Mouse (Mus musculus) granulocyte monocyte progenitor cell, adult 5-6 weeks (primary cell): ENCODE data around the gene Ythdf1. TPM values are rescaled to one million over a fixed set of nuclear protein-coding genes. Genes with fewer than 3 reads are reported as not detected.

Source experiments
- ATAC-seq: replicated peaks from 2 replicates; pipeline ENCODE4 v1.8.0; 2016; ENCODE audit warnings: mild to moderate bottlenecking, moderate TSS enrichment, inconsistent platforms; ENCODE audit not compliant: poor library complexity, severe bottlenecking
- total RNA-seq, 2 experiments: library from RNA; stranded (forward) in 1 of 2; stranded (reverse) in 1 of 2; fragments of 200-712, 200-1000 nt in 1 of 2; fragments of >200 nt in 1 of 2; fragmentation: Nextera tagmentation in 1 of 2; gene quantifications; 2 replicates each; pipeline ENCODE4 v1.2.3; 2014 to 2017

Ythdf1 gene
- total RNA-seq, 2 experiments from 2014 or later = 35.8 to 63.6 TPM

DNA sequence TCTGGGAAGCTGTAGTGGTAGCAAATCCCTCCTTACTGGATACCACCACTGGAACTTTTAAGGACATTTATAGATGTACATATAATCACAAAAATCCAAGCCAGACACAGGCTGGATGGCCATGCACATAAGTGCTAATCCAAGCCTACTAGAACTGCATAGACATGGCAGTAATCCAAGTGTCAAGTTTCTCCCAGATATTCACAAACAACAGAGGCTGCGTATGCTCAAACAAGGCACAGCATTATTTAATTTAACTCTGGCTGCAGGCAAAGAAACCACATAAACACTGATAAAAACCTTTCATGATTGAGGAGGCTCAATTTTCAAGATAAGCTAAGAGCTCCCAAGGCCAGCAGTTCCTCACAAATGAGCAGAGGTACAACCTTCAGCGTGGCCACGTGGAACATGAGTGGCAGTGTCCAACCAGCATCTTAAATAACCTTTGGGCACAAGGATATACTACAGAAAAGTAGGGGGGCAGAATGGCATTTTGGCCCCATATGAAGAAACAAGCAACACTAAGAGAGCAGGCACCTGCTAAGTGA is 4.8 kb downstream of the Ythdf1 start:
- no peak for ATAC-seq

DNA sequence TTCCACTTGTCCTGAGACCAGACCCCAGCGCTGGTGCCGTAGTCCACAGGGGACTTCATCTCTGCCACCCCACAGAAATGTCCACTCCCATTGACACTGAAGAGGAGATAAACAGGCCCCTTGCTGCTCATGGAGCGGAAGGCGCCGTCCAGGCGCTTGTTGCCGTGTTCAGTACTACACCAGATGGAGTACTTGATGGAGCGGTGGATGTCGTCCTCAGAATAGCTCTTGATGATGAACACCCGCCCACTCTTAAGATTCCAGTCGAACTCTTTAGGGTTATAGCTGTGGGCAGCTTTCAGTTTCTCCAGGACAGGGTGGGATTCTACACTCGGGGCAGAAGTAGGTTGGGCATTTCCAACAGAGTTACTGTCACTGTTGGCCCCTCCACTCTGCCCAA is 9.8 kb downstream of the Ythdf1 start:
- no peak for ATAC-seq

DNA sequence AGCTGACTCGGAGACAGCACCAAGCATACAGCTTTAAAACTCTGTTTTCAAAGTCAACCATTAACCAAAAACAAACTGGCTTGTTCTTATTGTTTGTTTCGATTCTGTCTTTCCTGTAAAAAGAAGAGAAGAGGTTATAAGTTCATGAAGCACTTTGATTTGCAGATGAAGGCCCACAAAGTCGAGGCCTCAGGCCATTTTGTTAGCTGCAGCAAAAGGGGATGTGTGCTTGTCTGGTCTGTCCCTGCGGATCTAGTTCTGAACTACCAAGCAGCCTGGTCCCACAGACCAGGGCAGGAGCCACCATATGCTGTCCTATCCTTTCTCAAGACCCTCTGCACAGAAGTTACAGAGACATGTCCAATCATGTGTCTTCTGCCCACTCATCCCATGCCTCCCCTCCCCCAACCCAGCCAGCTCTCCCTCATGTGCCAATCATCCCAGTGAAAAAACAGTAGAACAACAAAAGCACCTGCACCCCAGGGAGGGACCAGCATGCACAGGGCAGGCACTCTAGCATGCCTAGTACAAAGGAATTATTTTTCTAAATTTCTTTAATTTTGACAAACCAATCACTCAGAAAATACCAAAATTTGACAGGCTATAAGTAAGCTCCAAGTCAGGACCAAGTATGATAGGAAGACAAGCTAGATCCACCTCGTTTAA is 15.1 kb downstream of the Ythdf1 start:
- no peak for ATAC-seq

GRCm38 (mm10) chr2:180904435-180905208 is 16.1 kb downstream of the Ythdf1 start:
- no peak for ATAC-seq

DNA sequence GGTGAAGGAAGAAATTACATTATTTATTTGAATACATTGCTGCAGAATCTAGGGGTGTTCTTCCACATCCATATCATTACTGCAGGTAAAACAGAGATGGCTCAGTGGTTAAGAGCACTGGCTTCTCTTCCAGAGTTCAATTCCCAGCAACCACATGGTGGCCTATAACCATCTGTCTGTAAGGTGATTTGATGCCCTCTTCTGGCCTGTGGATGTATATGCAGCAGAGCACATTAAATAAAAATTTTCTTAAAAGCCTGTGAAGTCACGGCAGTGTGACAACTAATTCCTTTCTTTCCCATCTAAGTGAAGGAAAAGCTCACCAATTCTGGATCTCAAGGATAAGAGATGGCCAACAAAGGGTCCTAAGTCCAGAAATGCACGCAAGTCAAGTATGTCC is 18.7 kb downstream of the Ythdf1 start:
- ATAC-seq = peak; percentile 75; the same call in 1 of the 2 replicates

GRCm38 (mm10) chr2:180897857-180898256 is 22.9 kb downstream of the Ythdf1 start:
- no peak for ATAC-seq

- no peak for ATAC-seq
Observed at GRCm38 (mm10) chr2:180896819-180897625, 23.7 kb downstream of the Ythdf1 start.

DNA sequence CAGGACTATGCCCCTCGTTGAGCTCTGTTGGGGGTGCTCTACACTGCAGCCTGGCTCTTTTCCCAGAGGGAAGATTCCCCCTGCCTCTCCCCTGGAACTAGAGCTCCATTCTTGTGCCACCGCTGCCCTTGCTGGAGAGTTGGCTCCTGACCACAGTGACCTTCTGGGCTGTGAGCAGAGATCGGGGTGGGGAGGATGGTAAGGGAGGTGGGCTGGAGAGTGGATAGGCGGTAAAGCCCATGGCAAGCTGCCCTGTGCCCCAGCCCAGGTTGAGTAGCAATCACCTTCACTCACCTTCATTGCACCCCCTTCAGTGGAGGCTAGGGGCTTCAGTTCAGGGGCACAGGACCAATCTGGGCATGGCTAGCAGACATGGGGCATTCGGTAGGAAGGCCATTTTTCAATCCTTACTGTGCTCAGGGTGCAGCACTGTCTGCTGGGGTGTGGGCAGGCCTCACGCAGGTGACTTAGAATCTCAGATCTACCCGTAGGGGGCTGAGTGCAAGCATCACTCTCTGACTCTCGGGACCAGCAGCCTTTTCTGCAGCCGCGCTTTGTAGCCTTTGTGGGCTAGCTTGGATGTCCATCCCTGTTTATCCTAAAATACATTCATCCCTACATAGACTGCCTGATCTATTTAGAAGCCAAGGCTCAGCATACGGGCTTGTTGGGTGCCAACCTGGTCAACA is 24.8 kb downstream of the Ythdf1 start:
- ATAC-seq = no peak

GRCm38 (mm10) chr2:180895321-180895720 is 25.4 kb downstream of the Ythdf1 start:
- ATAC-seq = no peak

DNA sequence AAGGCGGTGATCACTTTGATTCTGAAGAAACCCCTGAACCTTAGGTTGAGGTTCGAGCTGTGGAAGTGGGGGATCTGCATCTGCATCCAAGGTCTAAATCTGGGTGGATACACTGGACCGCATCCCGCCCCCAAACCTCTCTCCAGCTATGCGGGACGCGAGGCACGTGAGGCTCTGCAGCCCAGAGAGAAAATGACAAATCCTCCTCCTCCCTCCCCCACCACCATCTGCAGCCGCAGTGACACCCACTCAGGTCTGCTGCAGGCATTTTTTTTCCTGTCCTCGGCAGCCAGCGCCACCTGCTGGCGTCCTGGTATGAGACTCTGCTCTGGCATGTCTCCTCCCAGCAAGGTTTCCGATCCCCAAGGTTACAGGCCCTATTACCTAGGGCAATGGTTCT is 26.0 kb downstream of the Ythdf1 start:
- peak; percentile 79 for ATAC-seq

DNA sequence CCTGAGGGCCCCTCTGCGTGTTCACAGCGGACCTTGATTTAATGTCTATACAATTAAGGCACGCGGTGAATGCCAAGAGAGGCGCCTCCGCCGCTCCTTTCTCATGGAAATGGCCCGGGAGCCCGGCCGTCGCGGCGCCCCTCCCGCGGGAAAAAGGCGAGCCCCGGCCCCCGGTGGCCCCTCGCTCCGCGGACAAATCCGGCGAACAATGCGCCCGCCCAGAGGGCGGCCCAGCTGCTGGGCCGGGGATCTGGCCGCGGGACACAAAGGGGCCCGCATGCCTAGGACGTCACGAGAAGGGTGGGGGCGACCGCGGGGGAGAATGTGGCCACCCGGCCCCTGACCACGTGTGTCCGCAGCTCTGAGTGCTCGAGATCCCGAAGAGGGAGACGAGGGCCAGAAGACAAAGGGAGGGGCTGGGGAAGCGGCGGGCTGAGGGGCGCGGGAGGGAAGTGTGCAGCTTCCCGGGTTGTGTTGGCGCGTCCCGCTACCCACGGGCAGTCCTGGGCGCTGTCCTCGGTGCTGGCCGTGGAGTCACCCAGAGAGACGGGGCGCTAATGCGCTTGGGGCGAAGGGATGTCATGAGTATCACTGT is 26.6 kb downstream of the Ythdf1 start:
- ATAC-seq = peak; percentile 70

GRCm38 (mm10) chr2:180893537-180894028 is 27.2 kb downstream of the Ythdf1 start:
- no peak for ATAC-seq

- no peak for ATAC-seq
Observed at GRCm38 (mm10) chr2:180892841-180893521, 27.8 kb downstream of the Ythdf1 start.

- no peak for ATAC-seq
Observed at GRCm38 (mm10) chr2:180891835-180892323, 28.9 kb downstream of the Ythdf1 start.

- no peak for ATAC-seq
Observed at GRCm38 (mm10) chr2:180891075-180891834, 29.5 kb downstream of the Ythdf1 start.

DNA sequence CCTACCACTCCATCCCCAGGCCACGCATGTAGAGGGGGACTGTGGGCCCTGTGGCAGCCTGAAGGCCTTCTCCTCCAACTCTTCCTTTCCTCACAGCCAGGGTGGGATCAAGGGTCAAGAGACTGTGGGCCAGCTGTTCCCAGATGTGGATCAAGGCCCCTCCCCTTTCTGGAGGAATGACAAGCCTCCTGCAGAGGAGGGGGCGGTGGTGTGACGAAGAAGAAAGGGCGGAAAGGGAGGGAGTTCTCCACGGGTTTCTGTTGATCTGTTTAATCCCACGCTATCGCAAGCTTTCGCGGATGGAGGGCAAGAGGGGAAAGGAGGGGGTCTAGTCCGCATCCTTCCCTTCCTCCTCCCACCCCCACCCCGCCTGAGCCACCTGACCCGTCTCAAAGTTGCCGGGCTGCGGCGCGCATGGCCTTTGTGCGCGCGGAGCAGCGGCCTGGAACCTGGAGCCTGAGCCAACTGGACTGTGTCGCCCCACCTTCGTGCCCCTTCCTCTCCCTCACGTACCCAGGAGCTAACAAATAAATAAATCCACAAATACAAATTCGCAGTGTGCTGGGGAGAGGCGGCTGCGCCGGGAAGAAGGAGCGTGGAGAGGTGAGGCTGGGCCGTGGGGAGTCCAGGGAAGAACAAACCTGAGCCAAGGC is 30.2 kb downstream of the Ythdf1 start:
- ATAC-seq = no peak

- no peak for ATAC-seq
Observed at GRCm38 (mm10) chr2:180889921-180890280, 30.8 kb downstream of the Ythdf1 start.
